Mouse (Mus musculus): ENCODE results near the gene Cebpz. TPM values are rescaled to one million over a fixed set of nuclear protein-coding genes. Genes with fewer than 3 reads are reported as not detected.

The Cebpz gene
- 10 to 100 TPM; 89.8 to 98.6 TPM for total RNA-seq (2023)

DNA sequence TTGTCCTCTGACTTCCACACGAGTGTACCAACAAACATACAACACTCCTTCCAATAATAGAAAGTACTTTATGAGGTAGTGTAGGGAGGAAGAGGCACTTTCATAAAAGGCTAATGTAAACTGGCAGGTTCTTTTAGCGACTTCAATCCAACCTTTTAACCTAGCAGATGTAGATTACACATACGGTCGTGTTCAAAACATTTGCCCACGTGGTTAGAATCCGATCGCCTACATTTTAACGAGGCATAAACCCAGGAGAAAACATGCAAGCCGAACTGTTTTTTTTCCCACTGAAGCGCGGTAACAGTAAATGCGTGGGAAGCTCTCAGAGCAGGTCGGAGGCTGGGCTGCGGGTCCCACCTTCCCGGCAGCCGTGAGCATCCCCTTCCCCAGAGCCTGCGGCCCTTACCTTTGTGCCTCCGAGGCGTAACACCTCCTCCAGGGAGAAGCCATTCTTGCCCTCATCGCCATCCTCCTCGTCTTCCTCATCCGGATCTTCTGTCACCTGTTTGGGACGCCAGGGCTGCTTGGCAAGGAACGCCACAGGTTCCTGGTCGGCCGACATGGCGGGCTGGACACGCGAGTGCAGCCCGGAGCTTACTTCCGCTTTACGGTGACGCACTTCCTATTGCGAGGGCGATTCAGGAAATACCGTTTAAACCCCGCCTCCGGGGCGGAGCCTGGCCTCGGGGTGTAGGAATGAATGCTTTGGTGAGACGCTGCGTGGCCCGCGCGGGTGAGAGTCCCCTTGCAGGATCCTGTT is at the start of gene Cebpz, which contains the start of gene Ndufaf7:
Cebpz (minus strand) TSS at position 601 of the 763 bp plus-strand sequence.
Ndufaf7 (plus strand) TSS at position 671 of the 763 bp plus-strand sequence.

DNA sequence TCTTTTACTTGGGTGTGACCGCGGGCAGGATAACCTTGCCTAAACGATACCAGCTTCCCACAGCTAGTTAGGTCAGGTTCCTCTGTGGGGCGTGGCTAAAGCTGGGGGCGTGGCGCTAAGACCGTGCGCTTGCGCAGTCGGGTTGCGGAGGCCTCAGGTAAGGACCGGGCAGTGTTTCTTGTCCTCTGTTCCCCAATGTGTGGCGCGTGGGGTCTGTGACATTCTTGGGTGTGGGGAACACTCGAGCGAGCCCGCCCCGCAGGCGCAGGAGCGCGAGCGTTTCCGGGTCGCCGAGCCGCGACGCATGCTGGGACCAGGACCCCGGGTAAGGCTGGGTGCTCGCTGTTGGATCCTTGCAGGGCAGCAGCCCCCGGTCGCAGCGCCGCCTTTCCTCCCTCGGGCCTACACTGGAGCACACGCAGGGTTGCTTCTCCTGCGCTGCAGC is 20.5 kb downstream of the Cebpz start, which contains the start of gene Cebpzos:
Cebpzos (plus strand) TSS at position 132 of the 445 bp plus-strand sequence.

DNA sequence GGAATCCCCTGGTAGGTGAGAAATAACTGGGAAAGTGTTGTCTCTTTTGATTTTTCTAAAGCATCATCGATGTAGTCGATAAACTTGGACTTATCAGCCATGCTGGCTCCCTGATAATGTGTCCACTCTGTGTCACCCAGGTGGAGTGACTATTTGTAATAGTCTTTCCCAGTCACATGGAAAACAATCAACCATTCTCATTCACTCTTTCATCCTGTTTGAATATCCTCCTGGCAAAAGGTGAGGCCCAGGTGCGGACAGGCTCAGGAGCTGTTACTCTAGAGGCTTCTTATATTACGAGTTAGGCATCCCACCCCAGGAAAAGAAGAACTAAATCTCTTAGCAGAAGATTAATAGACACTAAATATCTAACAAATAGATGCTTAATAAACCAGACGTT is 30.0 kb downstream of the Cebpz start, which contains the start of gene Sult6b1:
Sult6b1 (minus strand) TSS at position 101 of the 400 bp plus-strand sequence.

DNA sequence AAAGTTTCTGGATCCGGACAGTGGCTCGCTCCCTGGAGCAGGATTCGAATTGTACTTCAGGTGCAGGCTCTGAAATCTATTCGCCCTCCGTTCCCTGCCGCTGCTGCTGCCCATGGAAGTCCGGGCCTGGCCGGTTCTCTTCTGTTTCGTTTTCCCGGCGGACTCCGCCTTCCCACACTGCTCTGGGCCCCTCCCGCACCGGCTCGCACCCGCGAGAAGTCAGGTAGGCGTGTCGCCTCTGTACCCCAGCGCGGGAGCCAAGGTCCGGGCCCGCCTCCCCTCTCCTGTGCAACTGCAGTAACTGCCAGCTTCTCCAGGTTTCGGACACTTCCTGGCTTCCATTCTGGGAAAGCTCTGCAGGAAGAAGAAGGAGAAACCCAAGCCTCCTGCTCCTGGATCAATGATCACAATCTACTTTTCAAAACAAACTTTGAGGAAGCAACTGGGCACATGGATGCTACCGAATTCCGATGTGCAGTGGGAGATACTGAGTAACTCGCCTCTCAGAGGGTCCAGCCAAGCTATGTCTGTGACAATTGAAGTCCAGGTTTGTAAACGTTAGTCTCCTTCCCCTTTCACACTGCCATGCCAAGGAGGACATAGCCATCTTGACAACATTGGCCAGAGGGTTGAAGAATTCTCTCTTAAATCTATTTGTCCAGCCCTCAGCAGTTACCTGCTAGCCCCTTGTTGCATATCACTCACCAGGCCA is 54.3 kb downstream of the Cebpz start, which contains the start of gene Eif2ak2:
Eif2ak2 (minus strand) TSS at position 173 of the 712 bp plus-strand sequence.

Other genes with a start within 250 kb of the Cebpz start
- 10 to 100 TPM; 36.8 to 39.4 TPM for gene Strn, start 199.9 kb downstream of the Cebpz start, total RNA-seq (2023)
- gene Heatr5b, start 101.7 kb downstream of the Cebpz start, total RNA-seq (2023), result 10 to 100 TPM; 28.9 to 36.1 TPM
- gene Gpatch11, start 101.5 kb downstream of the Cebpz start, total RNA-seq (2023), result 10 to 100 TPM; 25.0 to 35.6 TPM
- gene Eif2ak2, start 54.5 kb downstream of the Cebpz start, total RNA-seq (2023), result 10 to 100 TPM; 24.8 to 25.0 TPM
- gene Sult6b1, start 30.1 kb downstream of the Cebpz start, total RNA-seq (2023), result not detected
- 10 to 100 TPM; 11.0 to 11.4 TPM for gene Cebpzos, start 20.6 kb downstream of the Cebpz start, total RNA-seq (2023)
- gene Ndufaf7, start 70 bp upstream of the Cebpz start, total RNA-seq (2023), result 10 to 100 TPM; 16.7 to 19.1 TPM
- 10 to 100 TPM; 58.3 to 59.5 TPM for gene Prkd3, start 83.8 kb upstream of the Cebpz start, total RNA-seq (2023)
- gene Qpct, start 114.8 kb upstream of the Cebpz start, total RNA-seq (2023), result 1 to 10 TPM; 6.6 to 8.7 TPM

All from T-cell, adult 66 days (primary cell).